Mouse (Mus musculus) WW6 (cell line): ENCODE measurements at regions not wholly inside any gene's neighbourhood (a gene's known extent, or its start where the extent isn't known, plus 50 kb on each side); places are given as distances from the start of the nearest gene placed in this dataset.

ENCODE experiments used
- DNase-seq: peaks from one replicate; pipeline ENCODE4 v3.0.0-alpha.2; 2013; ENCODE audit warnings: low read depth, low spot score

DNA sequence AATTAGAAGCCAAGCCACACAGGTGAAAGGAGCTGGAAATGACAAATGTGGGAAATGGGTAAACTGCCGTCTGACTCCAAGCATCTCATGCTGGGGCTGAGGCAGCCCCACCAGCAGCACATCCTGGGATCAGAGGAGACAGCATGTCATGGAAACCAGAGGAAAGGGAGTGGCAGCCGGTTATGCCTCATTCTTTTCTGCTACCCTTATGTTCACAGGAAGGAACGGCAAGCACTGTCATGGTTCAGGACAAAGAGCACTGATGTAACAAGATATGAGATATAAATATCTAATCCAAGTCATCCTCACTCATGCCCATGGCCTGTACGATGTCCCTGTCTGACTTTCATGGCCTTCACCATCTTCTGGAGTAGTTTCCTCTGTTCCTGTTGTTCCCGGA is 125.2 kb upstream of the Tnfaip3 start:
- no peak for DNase-seq

DNA sequence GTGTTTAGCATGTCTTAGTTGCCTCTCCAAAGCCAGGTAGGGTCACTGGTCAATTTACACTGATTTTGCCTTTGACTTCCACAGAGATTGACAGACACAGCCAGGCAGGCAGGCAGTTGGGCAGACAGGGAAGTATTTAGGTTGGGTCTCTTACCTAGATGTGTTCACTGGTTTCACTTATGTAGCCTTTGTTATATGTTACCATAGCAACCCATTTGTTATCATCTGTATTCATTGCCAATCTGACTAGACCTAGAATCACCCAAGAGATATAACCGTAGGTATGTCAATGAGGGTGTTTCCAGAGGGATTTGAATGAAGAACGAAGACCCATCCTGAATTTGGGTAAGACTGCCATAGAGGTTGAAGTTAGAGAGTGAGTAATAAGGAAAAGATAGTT is 123.8 kb upstream of the Tnfaip3 start:
- DNase-seq = no peak

DNA sequence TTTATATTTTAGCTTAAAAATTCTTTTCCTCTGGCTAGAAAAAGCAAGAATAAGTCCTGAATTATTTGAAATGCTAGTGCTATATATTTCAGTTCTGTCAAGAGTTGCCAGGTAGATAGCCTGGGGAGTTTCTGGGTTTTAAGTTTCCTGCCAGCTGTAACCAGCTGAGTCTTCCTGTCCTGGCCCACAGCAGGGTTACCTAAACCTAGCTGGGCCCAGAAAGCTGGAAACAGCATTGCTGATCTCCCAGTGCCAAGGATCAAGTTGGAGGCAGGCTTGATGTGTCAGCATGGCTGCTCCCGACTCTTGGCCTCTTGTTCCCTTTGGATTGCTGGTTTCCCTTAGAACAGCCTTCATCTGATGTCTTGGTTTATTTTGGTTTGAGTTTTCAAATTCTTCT is 122.8 kb upstream of the Tnfaip3 start:
- DNase-seq = no peak

DNA sequence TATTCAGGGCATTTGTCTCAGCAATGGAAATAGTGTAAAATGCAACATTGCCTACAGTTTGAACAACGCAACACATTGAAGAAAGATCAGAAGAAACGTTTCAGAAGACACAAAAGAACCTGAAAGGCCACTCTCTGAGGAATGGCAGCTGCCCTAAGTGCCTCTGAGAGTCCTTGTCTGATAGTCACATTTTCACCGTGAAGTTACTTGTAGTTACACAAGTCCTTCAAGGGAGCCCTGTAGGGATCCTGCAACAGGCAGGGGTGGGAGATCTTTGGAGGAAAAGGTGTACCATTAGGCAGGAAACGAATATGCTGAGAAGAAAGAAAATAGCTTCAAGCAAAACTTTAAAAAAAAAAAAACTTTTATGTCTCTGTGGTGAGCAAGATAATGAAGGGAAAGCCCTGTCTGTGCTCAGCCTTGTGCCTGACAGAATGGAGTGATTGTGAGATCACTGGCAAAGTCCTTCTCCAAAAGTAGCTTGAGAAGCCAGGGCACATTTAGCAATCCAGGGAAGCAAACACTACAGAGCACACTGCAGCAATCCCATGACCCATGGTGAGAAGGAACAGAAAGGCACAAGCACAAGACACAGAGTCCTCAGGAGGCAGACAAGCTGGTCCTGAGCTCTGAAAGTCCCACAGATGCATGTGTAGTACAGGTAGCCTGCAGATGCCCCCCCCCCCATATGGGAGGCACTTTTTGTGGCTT is 112.3 kb upstream of the Tnfaip3 start:
- DNase-seq = no peak

DNA sequence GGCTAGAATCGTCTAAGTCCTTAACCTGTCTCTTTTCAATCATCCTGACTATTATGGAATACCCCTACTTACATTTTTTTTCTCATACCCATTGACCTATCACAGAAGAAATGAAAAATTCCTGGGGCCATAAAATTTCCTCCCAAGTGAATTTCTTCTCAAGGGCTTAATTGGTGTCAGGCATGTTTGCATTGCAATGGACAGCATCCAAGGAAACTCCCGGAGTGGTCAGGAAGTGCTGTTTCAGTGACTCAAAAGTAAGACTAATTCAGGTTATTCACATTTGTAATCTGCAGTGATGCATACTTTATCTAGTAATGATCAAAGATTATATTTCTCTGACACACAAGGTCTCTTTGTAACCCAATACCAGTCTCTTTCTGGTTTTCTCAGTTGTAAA is 111.5 kb upstream of the Tnfaip3 start:
- DNase-seq = no peak

DNA sequence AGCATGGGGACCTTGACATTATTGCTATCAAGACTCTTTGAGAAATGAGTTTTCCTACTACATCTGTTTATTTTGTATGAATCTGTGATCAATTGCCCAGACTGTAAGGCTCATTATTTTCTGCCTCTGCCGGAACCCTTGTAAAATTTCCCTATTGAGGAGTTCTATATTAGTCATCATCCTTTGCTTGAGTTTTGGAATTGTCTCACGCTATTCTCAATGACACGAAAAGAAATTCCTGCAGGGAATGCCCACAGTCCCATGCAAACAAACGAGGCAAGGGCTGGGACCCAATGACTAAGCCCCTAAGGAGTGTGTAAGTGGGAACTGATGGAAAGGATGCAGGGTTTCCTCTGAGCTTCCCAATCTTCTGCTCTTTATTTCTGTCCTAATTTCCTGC is 111.0 kb upstream of the Tnfaip3 start:
- DNase-seq = no peak

DNA sequence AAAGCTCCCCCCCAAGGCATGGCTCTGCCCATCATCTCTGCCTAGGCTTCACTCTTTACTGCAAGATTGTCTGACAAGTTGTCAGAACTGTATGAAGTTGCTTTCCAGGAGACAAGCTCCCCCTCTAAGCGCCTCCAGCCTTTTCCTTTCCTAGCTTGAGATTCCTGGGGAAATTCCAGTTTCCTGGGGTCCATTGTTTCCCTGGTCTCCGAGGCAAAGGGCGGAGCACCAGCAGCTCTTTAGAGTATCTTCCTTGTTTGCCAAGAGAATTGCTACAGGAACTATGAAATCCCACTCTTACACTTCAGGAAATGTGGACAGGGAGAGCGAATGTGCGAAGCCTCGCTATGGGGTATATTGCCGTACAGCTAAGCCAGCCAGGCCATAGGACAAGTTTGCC is 108.2 kb upstream of the Tnfaip3 start:
- DNase-seq = no peak

DNA sequence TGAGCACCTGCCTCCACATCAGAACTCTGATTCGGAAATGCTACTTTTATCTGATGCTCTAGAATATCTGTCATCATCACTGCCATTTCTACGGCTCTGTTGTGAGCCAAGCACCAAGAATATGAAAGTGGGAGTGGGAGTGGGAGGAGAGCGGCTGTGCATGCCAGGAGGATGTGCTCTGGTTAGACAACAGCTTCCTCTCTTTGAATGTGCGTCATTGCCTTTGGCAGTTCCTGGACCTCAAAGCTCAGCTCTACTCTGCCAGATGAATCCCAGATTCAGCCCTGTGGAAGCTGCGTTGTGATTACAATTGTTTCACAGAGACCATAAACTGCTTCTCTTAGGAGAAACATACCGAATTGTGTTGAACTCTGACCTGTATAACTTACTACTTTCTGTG is 106.8 kb upstream of the Tnfaip3 start:
- no peak for DNase-seq

DNA sequence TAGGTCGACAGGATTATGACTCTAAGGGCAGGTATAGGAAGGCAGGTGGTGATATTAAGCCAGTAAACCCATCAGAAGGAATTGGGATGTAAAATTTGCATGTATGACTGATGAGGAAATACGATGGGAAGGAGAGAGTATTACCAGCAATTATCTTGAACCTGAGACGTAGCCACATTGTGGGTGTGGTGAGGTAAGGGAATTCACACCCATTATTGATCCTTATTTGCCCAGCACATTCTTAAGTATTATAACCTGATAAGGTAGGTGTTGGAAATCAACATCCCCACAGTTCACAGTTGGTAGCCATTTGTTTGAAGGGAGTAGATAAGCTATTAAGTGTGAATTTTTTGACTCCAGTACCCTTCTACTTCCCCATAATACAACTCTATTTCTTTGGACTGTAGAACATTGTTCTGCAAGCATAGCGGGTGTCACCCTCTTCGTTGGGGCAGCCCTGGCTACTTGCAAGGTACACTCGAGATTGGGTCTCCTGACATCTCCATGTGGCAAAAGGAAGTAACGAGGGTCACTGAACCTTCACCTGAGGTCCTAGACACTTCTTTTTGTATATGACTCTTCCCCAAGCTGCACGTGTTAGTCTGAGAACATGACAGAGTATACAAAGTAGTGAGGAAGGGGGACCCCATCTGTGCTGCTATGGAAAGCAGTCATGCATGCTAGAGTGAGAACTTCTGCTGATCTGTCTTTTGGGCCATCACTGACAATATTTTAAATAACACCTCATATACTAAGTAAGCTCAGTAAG is 104.0 kb upstream of the Tnfaip3 start:
- DNase-seq = no peak

DNA sequence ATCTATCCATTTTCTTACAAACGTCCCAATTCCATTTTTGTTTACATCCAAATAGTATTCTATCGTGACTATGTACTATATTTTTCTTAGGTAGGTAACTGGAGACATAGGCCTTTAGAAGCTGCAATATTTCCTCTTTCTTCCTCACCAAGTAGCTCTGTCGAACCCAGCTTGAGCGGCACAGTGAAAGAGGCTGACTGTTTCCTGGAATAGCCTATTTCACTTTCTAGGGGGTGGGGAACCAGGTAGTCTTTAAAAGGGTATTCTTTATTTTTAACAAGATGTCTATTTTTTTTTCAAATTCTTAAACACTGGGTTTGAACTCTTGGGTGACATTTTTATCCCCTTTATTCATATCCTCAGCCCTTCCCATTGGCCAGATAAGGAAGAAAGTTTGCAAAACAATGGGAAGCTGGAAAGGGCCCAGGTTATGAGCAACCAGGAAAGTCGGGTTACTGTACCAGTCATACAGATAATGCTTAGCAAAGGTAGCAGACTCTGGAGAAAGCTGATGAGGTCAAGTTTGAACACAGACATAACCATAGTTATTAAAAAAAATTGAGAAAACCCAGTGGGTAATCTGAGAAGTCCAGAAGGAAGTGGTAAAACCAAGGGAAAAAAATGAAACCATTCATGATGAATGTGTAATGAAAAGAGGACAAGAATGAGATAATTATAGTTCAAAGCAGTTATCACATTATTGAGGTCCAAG is 103.3 kb upstream of the Tnfaip3 start:
- no peak for DNase-seq

DNA sequence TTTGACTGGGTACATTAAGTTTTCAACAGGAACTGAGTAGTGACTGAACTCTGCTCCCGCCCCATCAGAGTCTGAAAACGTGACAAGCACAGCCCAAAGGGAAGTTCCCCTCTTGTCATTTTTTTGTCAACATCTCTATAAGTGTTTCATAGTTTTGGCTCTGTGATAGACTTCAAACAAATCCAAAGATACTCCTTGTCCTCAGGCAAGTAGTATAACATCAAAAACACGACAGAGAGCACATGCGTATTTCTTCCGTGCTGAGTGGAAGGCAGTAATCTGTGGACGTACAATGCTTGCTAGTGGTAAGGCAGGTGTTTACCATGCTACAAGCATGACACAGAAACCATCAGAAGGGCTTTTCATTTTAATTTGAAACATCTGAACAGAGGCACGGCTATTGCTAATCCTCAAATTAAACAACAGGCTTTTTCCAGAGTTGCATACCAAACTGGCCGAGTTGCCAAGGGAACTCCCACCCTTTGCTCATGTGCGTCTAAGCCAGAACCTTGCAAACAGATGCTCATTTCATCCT is 101.7 kb upstream of the Tnfaip3 start:
- DNase-seq = no peak

DNA sequence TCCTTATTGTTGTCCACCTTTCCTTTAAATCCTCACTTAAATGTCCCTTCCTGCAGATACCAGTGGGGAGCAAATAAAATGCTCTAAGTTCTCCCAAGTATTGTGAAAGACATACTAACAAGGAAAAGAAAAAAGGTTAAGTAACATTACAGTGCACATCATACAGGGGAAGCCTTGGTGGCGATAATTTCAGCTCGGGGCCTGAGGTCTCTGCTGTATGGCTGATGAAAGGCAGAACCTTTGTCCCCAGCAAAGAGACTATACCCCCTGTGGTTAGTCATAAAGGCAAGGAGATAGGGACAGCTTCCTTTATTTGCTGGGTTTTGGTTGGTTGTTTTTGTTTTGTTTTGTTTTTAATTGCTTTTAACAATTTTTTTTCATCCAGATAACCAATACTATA is 97.0 kb upstream of the Tnfaip3 start:
- DNase-seq = no peak

DNA sequence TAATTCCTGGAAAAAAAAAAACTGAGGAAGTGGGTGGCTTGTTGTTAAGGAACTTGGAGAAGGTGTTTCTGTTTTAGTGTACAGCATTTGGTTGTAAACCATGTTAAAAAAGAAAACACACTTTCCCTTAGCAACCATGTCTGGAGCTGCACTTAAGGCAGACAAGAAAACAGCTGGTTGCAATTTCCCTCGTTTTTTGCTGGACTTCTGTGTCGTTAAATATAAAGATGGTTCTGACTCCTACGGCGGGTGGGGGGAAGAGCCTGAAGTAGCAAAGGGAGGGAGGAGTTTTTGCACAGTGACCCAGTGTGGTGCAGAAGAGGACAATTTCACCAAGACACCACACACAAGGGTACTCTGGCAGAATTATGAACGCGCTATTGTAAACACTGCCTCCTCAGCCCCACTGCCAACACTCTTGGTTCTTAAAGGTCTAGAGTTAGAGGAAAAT is 89.8 kb upstream of the Tnfaip3 start:
- DNase-seq = no peak

DNA sequence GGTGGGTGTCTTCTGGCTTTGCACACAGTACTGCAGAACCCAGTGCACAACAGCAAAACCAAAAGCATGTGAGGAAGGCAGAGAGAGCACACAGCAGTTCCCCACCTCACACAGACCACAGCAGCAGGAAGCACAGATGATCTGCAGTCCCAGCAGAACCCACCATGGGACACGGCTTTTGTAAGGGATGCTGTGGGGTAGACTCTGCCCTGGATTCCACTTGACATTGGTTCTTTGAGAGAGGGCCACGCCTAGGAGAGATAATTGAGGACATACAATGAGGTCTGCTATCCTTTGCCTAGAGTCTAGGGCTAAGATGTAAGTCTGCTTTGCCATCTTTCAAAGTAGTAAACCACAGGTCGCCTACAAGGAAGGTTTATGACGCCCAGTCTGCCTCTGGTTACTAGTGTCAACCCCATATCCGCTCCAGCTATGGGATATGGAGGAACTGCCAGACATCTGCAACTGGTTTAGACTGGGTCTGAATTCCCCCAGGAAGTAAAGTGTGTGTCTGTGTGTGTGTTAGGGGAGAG is 89.3 kb upstream of the Tnfaip3 start:
- no peak for DNase-seq

DNA sequence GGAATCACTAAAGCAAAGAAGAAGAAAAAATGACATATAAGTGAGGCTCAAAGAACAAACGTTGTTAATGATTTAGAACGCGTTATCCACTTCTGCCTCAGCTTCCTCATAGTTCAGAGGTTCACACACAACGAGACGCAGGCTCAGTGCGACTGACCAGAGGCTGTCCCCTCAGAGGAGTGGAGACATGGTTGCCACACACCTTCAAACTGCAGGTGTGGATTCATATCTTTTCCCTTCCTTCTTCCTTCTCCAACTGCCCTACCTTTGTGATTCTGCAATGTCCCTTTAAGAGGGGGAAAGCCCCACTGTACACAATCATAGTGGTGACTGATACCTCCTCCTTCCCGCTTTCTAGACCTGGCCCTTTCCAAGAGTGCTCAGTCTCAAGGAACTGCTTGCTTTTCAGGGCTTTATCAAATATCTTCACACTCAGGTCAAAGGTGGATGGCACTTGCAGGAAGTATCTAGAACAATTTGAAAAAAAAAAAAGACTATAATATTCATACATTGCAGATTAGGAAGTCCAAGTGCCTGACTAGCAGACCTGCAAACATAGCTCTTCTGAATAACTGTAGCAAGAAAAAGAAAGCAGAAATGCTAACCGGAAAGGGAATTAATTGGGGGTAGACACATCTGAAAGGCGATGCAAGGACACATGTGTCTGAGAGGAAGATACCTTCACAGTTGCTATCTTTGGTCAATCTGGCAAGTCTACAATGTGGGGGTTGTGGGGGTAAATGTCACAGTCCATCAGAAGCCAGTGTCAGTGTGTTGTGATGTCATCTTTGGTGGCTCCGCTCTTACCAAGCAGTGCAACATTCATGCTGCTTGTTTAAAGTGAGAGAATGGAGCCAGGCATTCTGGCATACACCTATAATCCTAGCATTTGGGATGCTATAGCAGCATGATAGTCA is 84.2 kb upstream of the Tnfaip3 start:
- no peak for DNase-seq

DNA sequence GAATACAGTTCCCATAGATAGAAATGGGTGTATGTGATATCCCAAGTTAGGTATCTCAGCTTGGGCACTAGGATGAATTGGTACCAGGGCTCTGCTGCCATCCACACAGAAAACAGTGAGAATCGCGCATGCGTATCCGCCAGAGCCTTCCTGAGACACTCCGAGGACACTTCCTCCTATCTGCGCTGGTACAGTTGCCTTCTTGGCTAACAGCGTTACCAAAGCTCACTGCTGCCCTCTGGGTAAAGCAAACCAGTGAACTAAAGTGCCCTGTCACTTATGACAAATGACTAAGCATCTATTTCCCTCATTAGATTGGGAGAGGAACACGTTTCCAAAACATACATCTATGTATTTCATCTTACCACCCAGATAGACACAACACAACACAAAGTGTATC is 78.8 kb upstream of the Tnfaip3 start:
- DNase-seq = no peak

DNA sequence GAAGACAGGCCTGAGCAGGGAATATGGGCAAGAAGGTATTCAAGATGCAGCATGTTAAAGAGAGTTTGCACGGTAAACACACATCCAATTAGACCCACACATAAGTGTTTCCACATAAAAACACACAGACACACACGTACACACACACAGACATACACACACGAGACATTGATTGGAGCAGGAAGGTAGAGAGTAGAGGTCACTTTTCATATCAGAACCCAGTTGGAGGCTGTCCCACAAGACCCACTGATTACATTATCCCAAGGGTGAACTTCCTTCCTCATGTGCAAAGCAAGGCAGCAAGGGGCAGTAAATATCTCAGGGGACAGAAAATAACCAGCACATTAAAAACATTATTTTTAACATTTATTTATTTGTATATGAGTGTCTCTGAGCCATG is 78.2 kb upstream of the Tnfaip3 start:
- DNase-seq = no peak

DNA sequence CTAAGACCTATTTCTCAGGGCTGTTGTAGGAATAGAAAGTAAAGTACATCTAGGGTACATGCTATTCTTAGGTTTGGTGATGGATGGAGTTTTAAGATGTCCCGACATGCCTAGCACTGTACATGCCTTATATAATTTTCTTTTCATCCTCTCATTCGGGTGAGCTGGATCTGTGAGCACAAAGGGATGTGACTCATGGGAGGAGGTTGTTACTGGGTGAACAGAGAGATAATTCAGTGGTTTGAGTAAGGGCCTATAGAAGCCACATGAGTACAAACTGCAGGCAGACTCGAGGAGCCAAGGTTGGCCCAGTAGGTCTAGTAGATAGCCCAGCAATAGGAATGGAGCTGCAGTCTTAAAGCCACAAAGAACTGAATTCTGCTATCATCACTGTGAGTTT is 76.5 kb upstream of the Tnfaip3 start:
- no peak for DNase-seq

DNA sequence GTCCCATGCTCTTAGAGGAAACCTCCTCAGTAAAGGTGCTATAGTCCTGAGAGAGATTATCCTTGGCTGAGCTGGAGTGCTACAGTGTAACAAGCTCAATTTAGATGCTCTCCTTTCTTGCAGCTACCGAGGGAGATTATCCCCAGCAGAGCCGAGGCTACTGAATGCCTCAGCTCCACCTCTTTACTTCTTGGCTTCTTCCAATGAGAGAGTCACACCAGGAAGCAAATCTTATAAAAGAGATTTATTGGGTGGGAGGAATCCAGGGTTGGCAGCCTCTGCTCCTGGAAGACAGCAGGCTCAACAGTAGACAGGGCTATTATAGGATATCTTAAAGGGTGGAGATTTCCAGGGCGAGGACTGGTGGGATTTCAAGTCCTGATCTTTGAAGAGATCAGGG is 75.7 kb upstream of the Tnfaip3 start:
- no peak for DNase-seq

DNA sequence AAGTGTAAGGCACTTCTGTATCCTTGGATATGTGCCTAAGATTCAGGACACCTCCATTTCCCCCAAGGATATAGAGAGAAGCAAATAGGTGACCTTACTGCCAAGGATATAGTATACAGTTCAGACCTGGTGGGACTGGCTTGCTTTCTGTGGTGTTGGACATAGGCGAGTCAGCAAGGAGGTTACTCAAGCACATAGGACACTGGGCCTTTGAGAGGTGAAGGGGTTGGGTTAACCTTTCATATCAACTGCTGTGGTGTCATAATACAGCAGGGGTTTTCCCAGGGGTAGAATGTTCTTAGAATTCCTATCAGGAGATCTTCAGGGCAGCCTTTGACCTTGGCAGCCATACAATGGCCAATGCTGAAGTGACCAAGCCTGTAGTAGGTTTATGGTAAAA is 71.5 kb upstream of the Tnfaip3 start:
- no peak for DNase-seq

DNA sequence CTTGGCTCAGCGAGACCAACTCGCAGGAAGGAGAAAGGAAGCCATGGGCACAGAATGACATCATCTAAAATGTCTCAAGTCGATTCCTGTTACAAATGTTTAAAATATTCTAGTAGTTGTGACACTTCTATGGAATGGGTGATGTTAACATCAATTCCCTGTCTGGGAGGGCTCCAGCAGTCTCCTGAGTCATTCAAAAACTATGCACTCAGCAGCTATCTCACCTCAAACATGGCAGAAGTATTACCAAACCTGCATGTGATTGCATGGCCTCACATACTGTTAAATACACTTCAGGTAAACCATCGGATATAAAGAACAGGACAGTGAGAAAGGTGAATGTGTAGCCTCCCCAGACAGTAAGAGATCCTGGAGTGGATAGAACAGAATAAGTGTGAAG is 66.7 kb upstream of the Tnfaip3 start:
- DNase-seq = no peak
